Mouse (Mus musculus) heart, embryonic 11.5 days (tissue): ENCODE measurements around the gene Sertad4. TPM values are rescaled to one million over a fixed set of nuclear protein-coding genes. Genes with fewer than 3 reads are reported as not detected.

Experiments used
- ATAC-seq: fragments of 200-750 bp; cut with Nextera tagmentation; replicated peaks from 2 replicates; pipeline ENCODE4 v1.8.0; 2017; ENCODE audit warnings: moderate library complexity; ENCODE audit not compliant: insufficient number of reproducible peaks, low FRiP score, low TSS enrichment
- H3K27ac ChIP-seq: fragments of 300-500 bp; sonication (generic); 2 replicates; pipeline ENCODE4 v1.5.1; 2014; ENCODE audit warnings: mild to moderate bottlenecking, low read depth, low read length
- H3K27me3 ChIP-seq: fragments of 300-500 bp; sonication (generic); 2 replicates; pipeline ENCODE4 v1.6.1; 2014; ENCODE audit warnings: mild to moderate bottlenecking, low read length, mixed read lengths; ENCODE audit not compliant: control insufficient read depth, insufficient read depth
- H3K36me3 ChIP-seq: fragments of 300-500 bp; sonication (generic); 2 replicates; pipeline ENCODE4 v1.6.1; 2014; ENCODE audit warnings: mild to moderate bottlenecking, low read length, moderate library complexity, mixed read lengths; ENCODE audit not compliant: control insufficient read depth, insufficient read depth
- H3K4me1 ChIP-seq: fragments of 300-500 bp; sonication (generic); 2 replicates; pipeline ENCODE4 v1.6.1; 2014; ENCODE audit warnings: low read length; ENCODE audit not compliant: control insufficient read depth, insufficient read depth
- H3K4me2 ChIP-seq: fragments of 300-500 bp; sonication (generic); 2 replicates; pipeline ENCODE4 v1.6.1; 2014; ENCODE audit warnings: mild to moderate bottlenecking, moderate library complexity
- H3K4me3 ChIP-seq: fragments of 300-500 bp; sonication (generic); 2 replicates; pipeline ENCODE4 v1.5.1; 2014; ENCODE audit warnings: low read depth, low read length
- H3K9ac ChIP-seq: fragments of 300-500 bp; sonication (generic); 2 replicates; pipeline ENCODE4 v1.6.1; 2014; ENCODE audit warnings: mild to moderate bottlenecking, low read depth, low read length, moderate library complexity
- H3K9me3 ChIP-seq: fragments of 300-500 bp; sonication (generic); replicated peaks from 2 replicates; pipeline ENCODE4 v1.6.1; 2016; ENCODE audit warnings: low read length; ENCODE audit not compliant: control insufficient read depth
- WGBS: fragments of 180-500 bp; shearing (Covaris S2); extraction: QIAGEN DNeasy Blood & Tissue Kit; methylation state at CpG from one replicate; pipeline ENCODE4 v1.1.7; 2014; ENCODE audit not compliant: insufficient replicate concordance; 5-methylcytosine and 5-hydroxymethylcytosine counted together
- polyA plus RNA-seq: library from polyadenylated mRNA; unstranded; fragments of >200 nt; fragmentation: Nextera tagmentation; extraction: Ambion mirVana; gene quantifications from 2 replicates; pipeline ENCODE4 v1.2.1, GENCODE M21; 2014

Sertad4 gene
- polyA plus RNA-seq, 1 experiment from 2014 or later: 8.9 TPM

- H3K27me3 ChIP-seq: peaks cover 22% of the 10 kb centered on the region
- H3K4me2 ChIP-seq: peak overlapping the region; percentile 95
- 16% methylated on average over 10 of the region's 10 CpGs for WGBS
- H3K36me3 ChIP-seq: no peaks in the 10 kb centered on the region
- ATAC-seq: no peak
- H3K9ac ChIP-seq: no peak overlapping the region
- H3K27ac ChIP-seq: no peak overlapping the region
- H3K4me1 ChIP-seq: peaks cover 8% of the 10 kb centered on the region
- no peak overlapping the region for H3K4me3 ChIP-seq
- no peaks in the 10 kb centered on the region for H3K9me3 ChIP-seq
Measured at GRCm38 (mm10) chr1:192856411-192856810, 855 bp upstream of the Sertad4 start.

GRCm38 (mm10) chr1:192854819-192855271, 711 bp downstream of the Sertad4 start:
- WGBS: 1% methylated on average over 28 of the region's 45 CpGs
- H3K27me3 ChIP-seq: peaks cover 22% of the 10 kb centered on the region
- peak overlapping the region; percentile 82 for H3K27ac ChIP-seq
- H3K36me3 ChIP-seq: peaks cover under 1% of the 10 kb centered on the region; the same call in 1 of the 2 replicates
- H3K9ac ChIP-seq: peak overlapping the region; percentile 86
- H3K4me3 ChIP-seq: peak overlapping the region; percentile 79
- peak overlapping the region; percentile 95 for H3K4me2 ChIP-seq
- H3K4me1 ChIP-seq: peaks cover 16% of the 10 kb centered on the region
- ATAC-seq: peak; percentile 45; the same call in 1 of the 2 replicates
- no peaks in the 10 kb centered on the region for H3K9me3 ChIP-seq

- 6% methylated on average over 19 of the region's 19 CpGs for WGBS
- peak overlapping the region; percentile 82; the same call in 1 of the 2 replicates for H3K27ac ChIP-seq
- H3K4me3 ChIP-seq: peak overlapping the region; percentile 79
- ATAC-seq: 0 out of 2 replicates have a peak, but pooled peaks have one; percentile 11
- peaks cover 16% of the 10 kb centered on the region for H3K4me1 ChIP-seq
- H3K4me2 ChIP-seq: peak overlapping the region; percentile 95
- H3K9me3 ChIP-seq: no peaks in the 10 kb centered on the region
- H3K36me3 ChIP-seq: peaks cover 7% of the 10 kb centered on the region; the same call in 1 of the 2 replicates
- H3K27me3 ChIP-seq: peaks cover 22% of the 10 kb centered on the region
- H3K9ac ChIP-seq: peak overlapping the region; percentile 86
Measured at GRCm38 (mm10) chr1:192853988-192854818, 1.4 kb downstream of the Sertad4 start.

GRCm38 (mm10) chr1:192853429-192853828, 2.1 kb downstream of the Sertad4 start:
- no peak overlapping the region; the same call in 1 of the 2 replicates for H3K4me3 ChIP-seq
- H3K27ac ChIP-seq: no peak overlapping the region
- H3K36me3 ChIP-seq: peaks cover 10% of the 10 kb centered on the region; the same call in 1 of the 2 replicates
- H3K9me3 ChIP-seq: no peaks in the 10 kb centered on the region
- 55% methylated on average over 2 of the region's 2 CpGs for WGBS
- peaks cover 16% of the 10 kb centered on the region for H3K4me1 ChIP-seq
- no peak overlapping the region for H3K9ac ChIP-seq
- ATAC-seq: no peak
- peaks cover 22% of the 10 kb centered on the region for H3K27me3 ChIP-seq
- peak overlapping the region; percentile 95 for H3K4me2 ChIP-seq

- no peak overlapping the region for H3K9ac ChIP-seq
Measured at GRCm38 (mm10) chr1:192852047-192852446, 3.5 kb downstream of the Sertad4 start.

GRCm38 (mm10) chr1:192851640-192852039, 3.9 kb downstream of the Sertad4 start:
- Histone ChIP-seq H3K4me2 (peak overlapping the region; percentile 39; the same call in 1 of the 2 replicates), H3K4me1 (peaks cover 16% of the 10 kb centered on the region), H3K36me3 (peaks cover 16% of the 10 kb centered on the region), H3K9me3 (no peaks in the 10 kb centered on the region), H3K9ac (no peak overlapping the region), H3K27me3 (peaks cover 20% of the 10 kb centered on the region), H3K4me3 (no peak overlapping the region), H3K27ac (peak overlapping the region; percentile 73)
- 5% methylated on average over 6 of the region's 6 CpGs for WGBS
- ATAC-seq: 0 out of 2 replicates have a peak, but pooled peaks have one; percentile 36

More at GRCm38 (mm10) chr1:192852047-192852446, 3.5 kb downstream of the Sertad4 start:
- Histone ChIP-seq H3K4me2 (no peak overlapping the region), H3K27ac (peak overlapping the region; percentile 25; the same call in 1 of the 2 replicates), H3K27me3 (peaks cover 20% of the 10 kb centered on the region), H3K4me1 (peaks cover 16% of the 10 kb centered on the region), H3K36me3 (peaks cover 16% of the 10 kb centered on the region), H3K9me3 (no peaks in the 10 kb centered on the region), H3K4me3 (no peak overlapping the region)
- no peak for ATAC-seq

GRCm38 (mm10) chr1:192851126-192851525, 4.4 kb downstream of the Sertad4 start:
- H3K27me3 ChIP-seq: peaks cover 20% of the 10 kb centered on the region
- H3K9me3 ChIP-seq: no peaks in the 10 kb centered on the region
- H3K27ac ChIP-seq: peak overlapping the region; percentile 73
- WGBS: 2% methylated on average over 2 of the region's 2 CpGs
- H3K36me3 ChIP-seq: peaks cover 16% of the 10 kb centered on the region
- peak overlapping the region; percentile 34; the same call in 1 of the 2 replicates for H3K9ac ChIP-seq
- no peak for ATAC-seq
- no peak overlapping the region for H3K4me3 ChIP-seq
- peak overlapping the region; percentile 39; the same call in 1 of the 2 replicates for H3K4me2 ChIP-seq
- peaks cover 16% of the 10 kb centered on the region for H3K4me1 ChIP-seq

GRCm38 (mm10) chr1:192849616-192850015, 5.9 kb downstream of the Sertad4 start:
- Histone ChIP-seq H3K27me3 (peaks cover 15% of the 10 kb centered on the region), H3K9ac (no peak overlapping the region), H3K4me1 (peaks cover 16% of the 10 kb centered on the region), H3K4me2 (no peak overlapping the region), H3K27ac (no peak overlapping the region), H3K4me3 (no peak overlapping the region), H3K9me3 (no peaks in the 10 kb centered on the region), H3K36me3 (peaks cover 16% of the 10 kb centered on the region)
- 65% methylated on average over 5 of the region's 5 CpGs for WGBS
- ATAC-seq: no peak
